Comparison of ENCODE assay signal across 23 mouse cellular contexts in genomic region chr6:135831032-135831431, GRCm38 (mm10).
DNase-seq lines count a peak whose midpoint lies in the region; ATAC-seq and TF ChIP-seq lines count a peak whose summit lies in the region.
"Had no signal": no experiment of that assay in that cellular context is flagged by ENCODE, and none has a peak within 500 bp of the region (broad histone marks: within the 10 kb centered on the region; RNA-seq: fewer than 3 reads in every experiment).

No protein-coding gene starts in this region.

- H3K4me3 ChIP-seq in layer of hippocampus, adult 2 months, result no peak overlapping the region
- no peak overlapping the region for H3K4me3 ChIP-seq in cortical plate, adult 2 months (ENCODE audit: insufficient read depth, low read length)
- H3K4me3 ChIP-seq in midbrain, postnatal 0 days (ENCODE audit: low read depth, low read length), result no peak overlapping the region
- H3K4me3 ChIP-seq: embryonic facial prominence, embryonic 13.5 days; embryonic facial prominence, embryonic 15.5 days; erythroblast, embryonic 14.5 days; forebrain, embryonic 10.5 days; forebrain, embryonic 12.5 days had no signal

- H3K4me1 ChIP-seq in cortical plate, adult 2 months (ENCODE audit: control insufficient read depth, insufficient read depth, low read length), result peaks cover 9% of the 10 kb centered on the region
- H3K4me1 ChIP-seq in midbrain, postnatal 0 days (ENCODE audit: insufficient read depth, low read length), result 0 out of 2 replicates have a peak, but pooled peaks cover 2% of the 10 kb centered on the region
- H3K4me1 ChIP-seq: forebrain, embryonic 12.5 days had no signal

- TF ChIP-seq POLR2A in cortical plate, adult 2 months (IDR thresholded peaks at IDR 0.05; ENCODE audit: extremely low read depth, insufficient read depth, low read length), result no peak

- WGBS in midbrain, postnatal 0 days, result 86% methylated on average over 1 of the region's 1 CpGs

- H3K9ac ChIP-seq in midbrain, postnatal 0 days (replicated peaks; ENCODE audit: low read length, poor library complexity, severe bottlenecking), result no peak overlapping the region
- H3K9ac ChIP-seq: embryonic facial prominence, embryonic 13.5 days; embryonic facial prominence, embryonic 15.5 days; forebrain, embryonic 12.5 days had no signal

- H3K36me3 ChIP-seq in midbrain, postnatal 0 days (ENCODE audit: insufficient read depth, low read length), result no peaks in the 10 kb centered on the region
- H3K36me3 ChIP-seq: embryonic facial prominence, embryonic 13.5 days; embryonic facial prominence, embryonic 15.5 days; forebrain, embryonic 10.5 days; forebrain, embryonic 12.5 days had no signal

- H3K27me3 ChIP-seq in midbrain, postnatal 0 days (ENCODE audit: insufficient read depth, low read length), result no peaks in the 10 kb centered on the region
- H3K27me3 ChIP-seq: embryonic facial prominence, embryonic 13.5 days; embryonic facial prominence, embryonic 15.5 days; forebrain, embryonic 12.5 days had no signal

- no peaks in the 10 kb centered on the region for H3K9me3 ChIP-seq in midbrain, postnatal 0 days (ENCODE audit: low read length)
- H3K9me3 ChIP-seq: embryonic facial prominence, embryonic 13.5 days; embryonic facial prominence, embryonic 15.5 days; forebrain, embryonic 10.5 days; forebrain, embryonic 12.5 days had no signal

- no peak overlapping the region for H3K4me2 ChIP-seq in midbrain, postnatal 0 days (ENCODE audit: low read depth, low read length, poor library complexity, severe bottlenecking)
- H3K4me2 ChIP-seq: embryonic facial prominence, embryonic 13.5 days; embryonic facial prominence, embryonic 15.5 days; forebrain, embryonic 12.5 days had no signal

- no peak for TF ChIP-seq CTCF in layer of hippocampus, adult 2 months (conservative IDR thresholded peaks at IDR 0.05)
- no peak for TF ChIP-seq CTCF in cortical plate, adult 2 months (IDR thresholded peaks at IDR 0.05; ENCODE audit: extremely low read depth, insufficient read depth, low read length)
- TF ChIP-seq CTCF in midbrain, postnatal 0 days (IDR thresholded peaks at IDR 0.05), result no peak

- DNase-seq in layer of hippocampus, adult 2 months (ENCODE audit: low spot score in 2 of 2), result no peak
- DNase-seq in layer of hippocampus, postnatal 10 days (ENCODE audit: low spot score in 2 of 2), result no peak
- DNase-seq in right cerebral cortex, adult 18-20 months, result peak; percentile 41
- no peak for DNase-seq in right cerebral cortex, postnatal 10 days (ENCODE audit: low spot score in 2 of 2)
- DNase-seq in brain, adult 2 months (ENCODE audit: low read depth, low spot score), result peak; percentile 59
- no peak for DNase-seq in midbrain, postnatal 0 days (ENCODE audit: low spot score)
- DNase-seq: adrenal gland, adult 2 months; adrenal gland, postnatal 10 days; adrenal gland, postnatal 25 days; cerebellum, adult 11-12 months; cerebellum, adult 2 months; cerebellum, adult 9-10 months; cerebellum, postnatal 10 days; cerebellum, postnatal 25 days; embryo, embryonic 11 days had no signal

- H3K27ac ChIP-seq in layer of hippocampus, adult 2 months, result peak overlapping the region; percentile 68
- peak overlapping the region; percentile 63 for H3K27ac ChIP-seq in cortical plate, adult 2 months (ENCODE audit: insufficient read depth, low read length)
- no peak overlapping the region for H3K27ac ChIP-seq in midbrain, postnatal 0 days (ENCODE audit: low read depth, low read length)
- H3K27ac ChIP-seq: embryonic facial prominence, embryonic 13.5 days; embryonic facial prominence, embryonic 15.5 days; forebrain, embryonic 10.5 days; forebrain, embryonic 12.5 days had no signal

- no peak for ATAC-seq in midbrain, postnatal 0 days (ENCODE audit: low FRiP score)
- ATAC-seq: forebrain, embryonic 14.5 days; forebrain, embryonic 16.5 days had no signal

Comparison
In these comparisons a context has a peak if more than half of its experiments do, and no peak if none do; other contexts are left out.
1. DNase-seq: peak in right cerebral cortex, adult 18-20 months (single experiment) and brain, adult 2 months (single experiment); none in layer of hippocampus, adult 2 months (0 of 2), layer of hippocampus, postnatal 10 days (0 of 2), right cerebral cortex, postnatal 10 days (0 of 2) and midbrain, postnatal 0 days (single experiment).